In the genomic region with DNA sequence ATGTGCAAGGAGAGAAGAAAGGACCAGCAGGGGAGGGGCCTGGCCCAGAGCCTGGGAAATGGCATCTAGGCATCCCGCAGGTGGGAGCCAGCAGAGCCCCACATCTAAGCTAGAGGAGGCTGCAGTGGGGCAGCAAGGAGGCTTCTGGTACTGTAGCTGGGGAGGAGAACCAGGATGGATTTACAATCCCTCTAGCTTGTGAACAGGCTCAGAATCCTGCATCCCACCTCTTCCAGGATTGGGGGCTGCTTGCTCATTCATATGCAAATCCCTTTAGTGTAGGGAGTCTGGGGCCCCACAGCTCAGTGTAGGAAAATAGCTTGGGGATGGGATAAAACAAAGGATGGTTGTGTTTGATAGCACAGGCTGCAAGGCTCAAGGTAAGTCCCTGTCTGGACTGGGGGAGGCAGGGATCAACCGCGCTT, we compare ENCODE assay signal across 12 mouse cellular contexts. TPM values are rescaled to one million over a fixed set of nuclear protein-coding genes. Genes with fewer than 3 reads are reported as not detected.
DNase-seq lines count a peak whose midpoint lies in the region; ATAC-seq lines count a peak whose summit lies in the region.
"Had no signal": no experiment of that assay in that cellular context is flagged by ENCODE, and none has a peak within 500 bp of the region (broad histone marks: within the 10 kb centered on the region; RNA-seq: fewer than 3 reads in every experiment).

No protein-coding gene starts in this region.

- 0 out of 2 replicates have a peak overlapping the region, but pooled peaks have one; percentile 24 for H3K27ac ChIP-seq in neural tube, embryonic 11.5 days (ENCODE audit: low read depth, low read length)
- H3K27ac ChIP-seq in hindbrain, embryonic 11.5 days (ENCODE audit: low read depth, low read length): peak overlapping the region; percentile 79
- H3K27ac ChIP-seq in midbrain, embryonic 14.5 days (replicated peaks; ENCODE audit: low read depth, low read length): peak overlapping the region; percentile 69
- H3K27ac ChIP-seq: heart, embryonic 15.5 days; limb, embryonic 12.5 days had no signal

- no peaks in the 10 kb centered on the region for H3K9me3 ChIP-seq in neural tube, embryonic 11.5 days (ENCODE audit: control insufficient read depth, low read length)
- H3K9me3 ChIP-seq in hindbrain, embryonic 11.5 days (ENCODE audit: control insufficient read depth, low read length): no peaks in the 10 kb centered on the region
- no peaks in the 10 kb centered on the region for H3K9me3 ChIP-seq in midbrain, embryonic 14.5 days (ENCODE audit: control insufficient read depth, low read length)
- H3K9me3 ChIP-seq: heart, embryonic 15.5 days; limb, embryonic 12.5 days had no signal

- H3K27me3 ChIP-seq in neural tube, embryonic 11.5 days (ENCODE audit: control insufficient read depth, insufficient read depth, low read length): no peaks in the 10 kb centered on the region
- no peaks in the 10 kb centered on the region for H3K27me3 ChIP-seq in hindbrain, embryonic 11.5 days (ENCODE audit: control insufficient read depth, insufficient read depth, low read length)
- no peaks in the 10 kb centered on the region for H3K27me3 ChIP-seq in midbrain, embryonic 14.5 days (ENCODE audit: control insufficient read depth, insufficient read depth, low read length)
- H3K27me3 ChIP-seq: heart, embryonic 15.5 days; limb, embryonic 12.5 days had no signal

- DNase-seq in neural tube, embryonic 11.5 days (ENCODE audit: low spot score): peak; percentile 53
- no peak for DNase-seq in neural tube, embryonic 10.5 days (ENCODE audit: extremely low spot score, low spot score)
- DNase-seq in hindbrain, embryonic 11.5 days (ENCODE audit: low spot score): peak; percentile 47
- peak; percentile 77 for DNase-seq in midbrain, embryonic 14.5 days
- DNase-seq in kidney, postnatal 10 days: no peak
- no peak for DNase-seq in spleen, postnatal 14 days (ENCODE audit: low spot score in 2 of 2)
- DNase-seq in heart, postnatal 36 days: no peak
- DNase-seq in cerebellum, postnatal 36 days: no peak
- DNase-seq: thymus, adult 2 months had no signal

- no peak overlapping the region for H3K4me3 ChIP-seq in neural tube, embryonic 11.5 days (ENCODE audit: low read depth, low read length)
- no peak overlapping the region for H3K4me3 ChIP-seq in hindbrain, embryonic 11.5 days (ENCODE audit: low read depth, low read length)
- no peak overlapping the region for H3K4me3 ChIP-seq in midbrain, embryonic 14.5 days (replicated peaks; ENCODE audit: low read depth, low read length)
- H3K4me3 ChIP-seq: heart, embryonic 15.5 days; limb, embryonic 12.5 days had no signal

- 25% methylated on average over 3 of the region's 3 CpGs for WGBS in neural tube, embryonic 11.5 days
- WGBS in hindbrain, embryonic 11.5 days: 13% methylated on average over 3 of the region's 3 CpGs
- 10% methylated on average over 3 of the region's 3 CpGs for WGBS in midbrain, embryonic 14.5 days

- peaks cover 5% of the 10 kb centered on the region for H3K4me1 ChIP-seq in neural tube, embryonic 11.5 days (ENCODE audit: control insufficient read depth, insufficient read depth, low read length)
- H3K4me1 ChIP-seq in hindbrain, embryonic 11.5 days (replicated peaks; ENCODE audit: control insufficient read depth, insufficient read depth, low read length): peaks cover 8% of the 10 kb centered on the region
- peaks cover 25% of the 10 kb centered on the region for H3K4me1 ChIP-seq in midbrain, embryonic 14.5 days (ENCODE audit: control insufficient read depth, insufficient read depth, low read length)

- no peak overlapping the region for H3K4me2 ChIP-seq in neural tube, embryonic 11.5 days (ENCODE audit: low read depth)
- no peak overlapping the region for H3K4me2 ChIP-seq in hindbrain, embryonic 11.5 days (replicated peaks; ENCODE audit: low read depth, low read length)
- peak overlapping the region; percentile 9; the same call in 1 of the 2 replicates for H3K4me2 ChIP-seq in midbrain, embryonic 14.5 days (ENCODE audit: low read length)
- H3K4me2 ChIP-seq: heart, embryonic 15.5 days; limb, embryonic 12.5 days had no signal

- ATAC-seq in neural tube, embryonic 11.5 days (ENCODE audit: insufficient read depth, low FRiP score, low TSS enrichment): peak; percentile 94
- peak; percentile 94 for ATAC-seq in hindbrain, embryonic 11.5 days (ENCODE audit: low FRiP score)
- peak; percentile 91 for ATAC-seq in midbrain, embryonic 14.5 days (ENCODE audit: low FRiP score, low TSS enrichment)
- ATAC-seq: intestine, embryonic 16.5 days had no signal

- intact Hi-C loops in heart, postnatal 36 days (cut with DNase I): no loop called here

- no peaks in the 10 kb centered on the region for H3K36me3 ChIP-seq in neural tube, embryonic 11.5 days (ENCODE audit: control insufficient read depth, insufficient read depth, low read length)
- no peaks in the 10 kb centered on the region for H3K36me3 ChIP-seq in hindbrain, embryonic 11.5 days (ENCODE audit: control insufficient read depth, insufficient read depth, low read length)
- no peaks in the 10 kb centered on the region for H3K36me3 ChIP-seq in midbrain, embryonic 14.5 days (ENCODE audit: control insufficient read depth, insufficient read depth, low read length)
- H3K36me3 ChIP-seq: heart, embryonic 15.5 days; limb, embryonic 12.5 days had no signal

- H3K9ac ChIP-seq in neural tube, embryonic 11.5 days (ENCODE audit: low read length): peak overlapping the region; percentile 30
- no peak overlapping the region for H3K9ac ChIP-seq in hindbrain, embryonic 11.5 days (ENCODE audit: low read depth, low read length)
- H3K9ac ChIP-seq in midbrain, embryonic 14.5 days (replicated peaks; ENCODE audit: low read length): no peak overlapping the region
- H3K9ac ChIP-seq: heart, embryonic 15.5 days; limb, embryonic 12.5 days had no signal

RNA-seq across cellular contexts. Expression of a gene that starts 15.8 kb away (rescaled TPM):
- polyA plus RNA-seq in neural tube, embryonic 11.5 days (2014; fragmentation: Nextera tagmentation; extraction: Ambion mirVana): 1.0 and 1.8 TPM in 2 replicates
- 2.7 and 3.1 TPM in 2 replicates for polyA plus RNA-seq in hindbrain, embryonic 11.5 days (2014; fragmentation: Nextera tagmentation; extraction: Ambion mirVana)
- 3.1 and 7.2 TPM in 2 replicates for polyA plus RNA-seq in midbrain, embryonic 14.5 days (2014; fragmentation: Nextera tagmentation; extraction: Ambion mirVana)
- 10 to 100 TPM in 1 of 2 experiments, 1 to 10 TPM in 1; 6.5 to 11.9 TPM for total RNA-seq in heart, postnatal 36 days (2021)

RNA-seq across cellular contexts. Expression of a gene that starts 16.3 kb away (rescaled TPM):
- 18.9 and 19.0 TPM in 2 replicates for polyA plus RNA-seq in neural tube, embryonic 11.5 days (2014; fragmentation: Nextera tagmentation; extraction: Ambion mirVana)
- polyA plus RNA-seq in hindbrain, embryonic 11.5 days (2014; fragmentation: Nextera tagmentation; extraction: Ambion mirVana): 21.6 and 24.4 TPM in 2 replicates
- polyA plus RNA-seq in midbrain, embryonic 14.5 days (2014; fragmentation: Nextera tagmentation; extraction: Ambion mirVana): 31.2 and 38.1 TPM in 2 replicates
- 10 to 100 TPM; 16.9 to 17.3 TPM for total RNA-seq in heart, postnatal 36 days (2021)

Comparison
In these comparisons a context has a peak if more than half of its experiments do, and no peak if none do; other contexts are left out.
1. DNase-seq: peak in neural tube, embryonic 11.5 days (single experiment), hindbrain, embryonic 11.5 days (single experiment) and midbrain, embryonic 14.5 days (single experiment); none in neural tube, embryonic 10.5 days (single experiment), kidney, postnatal 10 days (single experiment), spleen, postnatal 14 days (0 of 2), heart, postnatal 36 days (0 of 2) and cerebellum, postnatal 36 days (0 of 2).
2. H3K27ac ChIP-seq: peak in every context shown above with its lines; median percentile 79 in hindbrain, embryonic 11.5 days; 69 in midbrain, embryonic 14.5 days; 24 in neural tube, embryonic 11.5 days.
3. Peak in every context shown above with its lines, with median percentiles within 50 percentile points of each other: ATAC-seq.